In the genomic region with DNA sequence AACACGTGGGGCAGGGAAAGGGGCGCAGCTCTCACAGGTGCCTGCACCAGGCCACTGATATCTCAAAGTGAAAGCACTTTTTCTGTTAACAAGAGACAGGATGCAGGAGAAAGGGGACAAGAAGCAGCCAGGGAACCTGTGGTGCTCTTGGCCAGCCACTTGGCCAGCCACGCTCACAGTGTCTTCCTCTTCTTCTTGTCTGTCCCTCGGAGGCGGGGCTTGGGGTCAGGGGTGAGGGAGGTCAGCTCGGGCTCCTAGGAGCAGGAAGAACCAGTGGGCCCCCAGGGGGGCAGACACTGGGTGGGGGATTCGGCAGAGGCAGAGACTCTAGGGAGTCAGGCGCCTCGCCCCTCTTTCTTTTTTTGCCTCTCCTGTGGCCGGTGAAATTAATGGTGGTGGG, we compare ENCODE assay signal across 9 mouse cellular contexts. TPM values are rescaled to one million over a fixed set of nuclear protein-coding genes. Genes with fewer than 3 reads are reported as not detected.
A peak's percentile ranks its signal among the peaks of the same experiment; 100 is the strongest.
DNase-seq lines count a peak whose midpoint lies in the region; ATAC-seq lines count a peak whose summit lies in the region.
"Had no signal": no experiment of that assay in that cellular context is flagged by ENCODE, and none has a peak within 500 bp of the region (broad histone marks: within the 10 kb centered on the region; RNA-seq: fewer than 3 reads in every experiment).

No protein-coding gene starts in this region.

- 0 out of 2 replicates have a peak, but pooled peaks cover 7% of the 10 kb centered on the region for H3K4me1 ChIP-seq in heart, embryonic 12.5 days (replicated peaks)
- H3K4me1 ChIP-seq in embryonic facial prominence, embryonic 14.5 days (ENCODE audit: control insufficient read depth, insufficient read depth, low read length) = no peaks in the 10 kb centered on the region

- DNase-seq in heart, adult 8-10 months (ENCODE audit: low spot score) = no peak
- DNase-seq in lung, postnatal 10 days = peak; percentile 3
- no peak for DNase-seq in lung, postnatal 25 days (ENCODE audit: low spot score)
- DNase-seq in embryonic facial prominence, embryonic 14.5 days (ENCODE audit: low spot score) = no peak
- peak; percentile 5 to 22 for DNase-seq in natural killer cell, adult 2 months (ENCODE audit: low spot score in 2 of 2)
- no peak for DNase-seq in layer of hippocampus, adult 9-11 months
- DNase-seq in left cerebral cortex, postnatal 25 days (ENCODE audit: low spot score in 2 of 2) = no peak
- DNase-seq: kidney, adult 18-20 months had no signal

- peak overlapping the region; percentile 7 for H3K4me3 ChIP-seq in heart, embryonic 12.5 days
- H3K4me3 ChIP-seq in embryonic facial prominence, embryonic 14.5 days (ENCODE audit: low read depth, low read length) = no peak overlapping the region

- peaks cover 2% of the 10 kb centered on the region for H3K9me3 ChIP-seq in heart, embryonic 12.5 days (replicated peaks)
- no peaks in the 10 kb centered on the region for H3K9me3 ChIP-seq in embryonic facial prominence, embryonic 14.5 days (ENCODE audit: control insufficient read depth, low read length)

- no peaks in the 10 kb centered on the region for H3K36me3 ChIP-seq in heart, embryonic 12.5 days
- no peaks in the 10 kb centered on the region for H3K36me3 ChIP-seq in embryonic facial prominence, embryonic 14.5 days (ENCODE audit: control insufficient read depth, insufficient read depth, low read length)

- no peak for ATAC-seq in heart, embryonic 12.5 days (ENCODE audit: insufficient number of reproducible peaks, low FRiP score)
- ATAC-seq in embryonic facial prominence, embryonic 14.5 days (ENCODE audit: low read depth) = no peak

- no peak overlapping the region for H3K9ac ChIP-seq in heart, embryonic 12.5 days
- no peak overlapping the region for H3K9ac ChIP-seq in embryonic facial prominence, embryonic 14.5 days (ENCODE audit: low read depth, low read length)

- H3K27ac ChIP-seq in heart, embryonic 12.5 days (ENCODE audit: poor library complexity, severe bottlenecking) = no peak overlapping the region
- no peak overlapping the region for H3K27ac ChIP-seq in embryonic facial prominence, embryonic 14.5 days (replicated peaks; ENCODE audit: low read depth, low read length)

- intact Hi-C loops in left cerebral cortex, postnatal 25 days (cut with DNase I) = no loop called here

- no peaks in the 10 kb centered on the region for H3K27me3 ChIP-seq in heart, embryonic 12.5 days (replicated peaks)
- H3K27me3 ChIP-seq in embryonic facial prominence, embryonic 14.5 days (replicated peaks; ENCODE audit: control insufficient read depth, insufficient read depth, low read length) = no peaks in the 10 kb centered on the region

- WGBS in heart, embryonic 12.5 days = 24% methylated on average over 10 of the region's 10 CpGs
- WGBS in embryonic facial prominence, embryonic 14.5 days = 29% methylated on average over 5 of the region's 10 CpGs

- peak overlapping the region; percentile 56 for H3K4me2 ChIP-seq in heart, embryonic 12.5 days
- peak overlapping the region; percentile 20 for H3K4me2 ChIP-seq in embryonic facial prominence, embryonic 14.5 days (ENCODE audit: low read depth, low read length)

RNA-seq across cellular contexts. Expression of gene Ercc4, which starts 48.4 kb away (rescaled TPM):
- polyA plus RNA-seq in heart, embryonic 12.5 days (2016; fragmentation: Nextera tagmentation; extraction: Ambion mirVana) = 9.8 and 10.1 TPM in 2 replicates
- total RNA-seq in heart, adult 8-10 months (2022) = 10 to 100 TPM in 1 of 4 experiments, 1 to 10 TPM in 3; 6.8 to 10.1 (median 8.1) TPM
- 11.8 and 13.3 TPM in 2 replicates for polyA plus RNA-seq in embryonic facial prominence, embryonic 14.5 days (2014; fragmentation: Nextera tagmentation; extraction: Ambion mirVana)
- total RNA-seq in left cerebral cortex, postnatal 25 days (2021) = 10 to 100 TPM; 22.2 to 24.2 TPM

Comparison
In these comparisons a context has a peak if more than half of its experiments do, and no peak if none do; other contexts are left out.
1. DNase-seq: peak in lung, postnatal 10 days (single experiment) and natural killer cell, adult 2 months (2 of 2); none in heart, adult 8-10 months (single experiment), lung, postnatal 25 days (single experiment), embryonic facial prominence, embryonic 14.5 days (single experiment), layer of hippocampus, adult 9-11 months (single experiment) and left cerebral cortex, postnatal 25 days (0 of 2).